42 mouse cellular contexts compared by ENCODE assay signal in genomic region chr14:12375451-12375850, GRCm38 (mm10). TPM values are rescaled to one million over a fixed set of nuclear protein-coding genes. Genes with fewer than 3 reads are reported as not detected.
"Had no signal": no experiment of that assay in that cellular context is flagged by ENCODE, and none has a peak within 500 bp of the region (broad histone marks: within the 10 kb centered on the region; RNA-seq: fewer than 3 reads in every experiment).

No protein-coding gene starts in this region.

- H3K27ac ChIP-seq: heart, embryonic 13.5 days; heart, embryonic 15.5 days; hindbrain, embryonic 10.5 days; hindbrain, embryonic 12.5 days; hindbrain, embryonic 13.5 days; hindbrain, embryonic 14.5 days; hindbrain, embryonic 15.5 days; hindbrain, postnatal 0 days; intestine, embryonic 15.5 days; kidney, embryonic 15.5 days; kidney, postnatal 0 days; left cerebral cortex, adult 2 months had no signal

- H3K9ac ChIP-seq: heart, embryonic 12.5 days; heart, embryonic 13.5 days; heart, embryonic 15.5 days; hindbrain, embryonic 12.5 days; hindbrain, embryonic 13.5 days; hindbrain, embryonic 14.5 days; hindbrain, embryonic 15.5 days; intestine, embryonic 15.5 days; kidney, embryonic 15.5 days had no signal

- H3K4me1 ChIP-seq: heart, embryonic 12.5 days; heart, embryonic 15.5 days; hindbrain, embryonic 12.5 days; intestine, embryonic 15.5 days; kidney, embryonic 15.5 days had no signal

- H3K4me2 ChIP-seq: heart, embryonic 12.5 days; heart, embryonic 13.5 days; heart, embryonic 15.5 days; hindbrain, embryonic 12.5 days; hindbrain, embryonic 13.5 days; hindbrain, embryonic 14.5 days; hindbrain, embryonic 15.5 days; intestine, embryonic 15.5 days; kidney, embryonic 15.5 days had no signal

- ATAC-seq: hindbrain, embryonic 16.5 days; hindbrain, postnatal 0 days; inflammation-experienced regulatory T-cells, adult 6 months; intestine, embryonic 15.5 days; intestine, embryonic 16.5 days; intestine, postnatal 0 days had no signal

- H3K9me3 ChIP-seq: heart, embryonic 12.5 days; heart, embryonic 13.5 days; heart, embryonic 15.5 days; hindbrain, embryonic 10.5 days; hindbrain, embryonic 12.5 days; hindbrain, embryonic 13.5 days; hindbrain, embryonic 15.5 days; intestine, embryonic 15.5 days; kidney, embryonic 15.5 days had no signal

- DNase-seq: heart, postnatal 10 days; heart, postnatal 14 days; heart, postnatal 36 days; heart, postnatal 4 days; kidney, adult 11 months; kidney, adult 18-20 months; kidney, adult 2 months; kidney, adult 8-10 months; kidney, adult 9 months; kidney, postnatal 10 days; kidney, postnatal 14 days; kidney, postnatal 25 days; kidney, postnatal 36 days; kidney, postnatal 4 days; layer of hippocampus, adult 9-11 months; layer of hippocampus, postnatal 36 days had no signal

- H3K27me3 ChIP-seq: intestine, embryonic 15.5 days had no signal

- H3K36me3 ChIP-seq: heart, embryonic 12.5 days; heart, embryonic 13.5 days; heart, embryonic 15.5 days; hindbrain, embryonic 10.5 days; hindbrain, embryonic 12.5 days; intestine, embryonic 15.5 days; kidney, embryonic 15.5 days had no signal

- H3K4me3 ChIP-seq: heart, embryonic 12.5 days; heart, embryonic 13.5 days; heart, embryonic 15.5 days; hindbrain, embryonic 10.5 days; hindbrain, embryonic 12.5 days; hindbrain, embryonic 13.5 days; hindbrain, embryonic 15.5 days; intestine, embryonic 15.5 days; kidney, embryonic 15.5 days; left cerebral cortex, adult 2 months had no signal

RNA-seq across cellular contexts. Expression of gene Fezf2, which starts 27.5 kb away (rescaled TPM):
- total RNA-seq: heart, postnatal 10 days; heart, postnatal 25 days; heart, postnatal 36 days; heart, postnatal 4 days; hematopoietic stem cell, adult 5-6 weeks had no signal
- polyA plus RNA-seq: heart, embryonic 14.5 days; heart, postnatal 0 days; hindbrain, embryonic 11.5 days; hindbrain, embryonic 14.5 days; hindbrain, postnatal 0 days; inflammation-experienced regulatory T-cells, adult 6 months; intestine, embryonic 14.5 days; intestine, embryonic 15.5 days; intestine, embryonic 16.5 days; intestine, postnatal 0 days; kidney, adult 2 months; kidney, embryonic 14.5 days; kidney, embryonic 15.5 days; kidney, embryonic 16.5 days; kidney, postnatal 0 days; large intestine, adult 2 months had no signal
